Mouse (Mus musculus) liver, adult 2 months (tissue): ENCODE results near the gene Ptma.

ENCODE experiments used
- CTCF ChIP-seq: fragments of 200-500 bp; IDR thresholded peaks from 2 replicates; pipeline ENCODE4 v1.5.1; 2011; ENCODE audit warnings: low read depth, low read length, control low read depth
- POLR2A ChIP-seq: fragments of 200-500 bp; IDR thresholded peaks from 2 replicates; pipeline ENCODE4 v1.6.1; 2011; ENCODE audit warnings: low read length, control low read depth; ENCODE audit not compliant: insufficient read depth; ENCODE audit errors: extremely low read depth

DNA sequence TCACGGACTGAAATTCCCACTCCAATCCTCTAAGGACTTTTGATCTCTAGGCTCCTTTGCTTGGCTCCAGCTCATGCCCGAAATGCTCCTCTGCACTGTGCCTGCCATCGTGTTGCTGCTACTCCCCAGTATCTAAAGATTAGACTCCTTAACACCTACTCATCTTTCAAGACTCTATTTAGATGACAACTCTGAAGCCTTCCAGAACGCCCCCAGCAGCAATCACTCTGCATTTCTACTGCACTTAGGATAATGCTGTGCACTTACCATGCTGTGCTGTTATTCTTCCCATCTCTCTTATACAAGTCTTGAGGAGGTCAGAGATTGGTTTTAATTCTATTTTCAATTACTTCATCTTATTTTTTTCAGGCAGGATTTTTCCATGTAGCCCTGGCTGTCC lies 45.4 kb downstream of the Ptma start:
- TF ChIP-seq CTCF: no peak
- no peak for TF ChIP-seq POLR2A
